Comparison of ENCODE assay signal across 8 mouse cellular contexts in the genomic region with DNA sequence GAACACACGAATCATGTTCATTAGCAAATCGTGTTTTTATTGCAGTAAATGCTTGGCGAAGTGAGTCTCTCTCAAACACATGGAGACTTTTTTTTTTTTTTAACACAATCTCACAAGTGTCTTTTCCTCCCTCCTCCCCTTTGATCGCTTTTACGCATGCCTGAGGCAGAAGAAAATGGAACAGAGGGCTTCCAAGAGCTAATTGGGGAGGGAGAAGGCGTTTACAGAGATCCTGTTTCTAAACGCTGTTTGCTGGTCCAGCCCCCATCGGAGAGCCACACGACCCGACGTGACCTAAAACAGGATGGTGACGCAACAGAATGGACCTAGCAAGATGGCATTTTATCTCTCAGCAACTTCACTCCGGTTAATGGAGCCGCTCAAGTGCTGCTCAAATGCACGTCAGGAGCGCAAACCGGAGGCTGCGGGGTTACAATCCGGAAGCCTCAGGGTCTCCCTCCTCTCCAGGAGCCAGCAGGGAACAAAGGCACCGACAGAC.
DNase-seq lines count a peak whose midpoint lies in the region; ATAC-seq and TF ChIP-seq lines count a peak whose summit lies in the region.

No protein-coding gene starts in this region.

- peak in 1 of 2 experiments; percentile 10; a peak in 1 of 4 replicates for TF ChIP-seq EP300 in MEL (IDR thresholded peaks at IDR 0.05; ENCODE audit: low read depth in 1 of 2, low read length in 2 of 2)

- peaks cover 2% of the 10 kb centered on the region; the same call in 1 of the 2 replicates for H3K79me2 ChIP-seq in MEL (ENCODE audit: control insufficient read depth, insufficient read depth, low read length, poor library complexity)

- peak; percentile 89 for DNase-seq in MEL (ENCODE audit: low read depth, low spot score)
- DNase-seq in hindbrain, embryonic 11.5 days (ENCODE audit: low spot score): peak; percentile 80
- peak; percentile 69 for DNase-seq in limb, embryonic 10.5 days (ENCODE audit: low spot score)
- DNase-seq in spleen, postnatal 10 days (ENCODE audit: low spot score in 2 of 2): peak; percentile 49 to 59
- DNase-seq in cerebellum, adult 2 months: no peak

- H3K9ac ChIP-seq in MEL (ENCODE audit: control insufficient read depth, low read depth, low read length, poor library complexity, severe bottlenecking): peak overlapping the region; percentile 91
- peak overlapping the region; percentile 51 for H3K9ac ChIP-seq in forebrain, embryonic 16.5 days (replicated peaks; ENCODE audit: low read depth, low read length)
- peak overlapping the region; percentile 52 for H3K9ac ChIP-seq in hindbrain, embryonic 11.5 days (ENCODE audit: low read depth, low read length)

- no peaks in the 10 kb centered on the region for H3K9me3 ChIP-seq in MEL (replicated peaks; ENCODE audit: insufficient read depth, low read length)
- no peaks in the 10 kb centered on the region for H3K9me3 ChIP-seq in forebrain, embryonic 16.5 days (ENCODE audit: control insufficient read depth, low read length)
- no peaks in the 10 kb centered on the region for H3K9me3 ChIP-seq in hindbrain, embryonic 11.5 days (ENCODE audit: control insufficient read depth, low read length)
- H3K9me3 ChIP-seq in limb, embryonic 10.5 days (replicated peaks): no peaks in the 10 kb centered on the region

- WGBS in forebrain, embryonic 16.5 days: 0% methylated on average over 20 of the region's 20 CpGs
- WGBS in hindbrain, embryonic 11.5 days: under 1% methylated on average over 20 of the region's 20 CpGs
- WGBS in limb, embryonic 10.5 days: 1% methylated on average over 20 of the region's 20 CpGs
- 7% methylated on average over 20 of the region's 20 CpGs for WGBS in cerebellum, adult 2 months

- TF ChIP-seq POLR2A in MEL (IDR thresholded peaks at IDR 0.05; ENCODE audit: control insufficient read depth in 1 of 2, insufficient read depth in 1 of 2, low read depth in 1 of 2, low read length in 2 of 2, poor library complexity in 1 of 2): peak; percentile 48 to 69; a peak in 3 of 4 replicates
- TF ChIP-seq POLR2A in bone marrow macrophage, adult 2 months (IDR thresholded peaks at IDR 0.05; ENCODE audit: borderline replicate concordance, low read depth, low read length): no peak
- no peak for TF ChIP-seq POLR2A in cerebellum, adult 2 months (IDR thresholded peaks at IDR 0.05; ENCODE audit: borderline replicate concordance, insufficient read depth, low read length)

- peak; percentile 38; the same call in 1 of the 2 replicates for ATAC-seq in forebrain, embryonic 16.5 days
- no peak for ATAC-seq in hindbrain, embryonic 11.5 days (ENCODE audit: low FRiP score)
- peak; percentile 61 for ATAC-seq in megakaryocyte-erythroid progenitor cell, adult 5-6 weeks (replicated peaks; ENCODE audit: low FRiP score, low TSS enrichment, poor library complexity, severe bottlenecking)

- H3K27me3 ChIP-seq in MEL (ENCODE audit: control insufficient read depth in 1 of 2, insufficient read depth in 2 of 2, low read length in 2 of 2): no peaks in the 10 kb centered on the region
- no peaks in the 10 kb centered on the region for H3K27me3 ChIP-seq in forebrain, embryonic 16.5 days (replicated peaks; ENCODE audit: control insufficient read depth, insufficient read depth, low read length)
- no peaks in the 10 kb centered on the region for H3K27me3 ChIP-seq in hindbrain, embryonic 11.5 days (ENCODE audit: control insufficient read depth, insufficient read depth, low read length)
- no peaks in the 10 kb centered on the region; the same call in 1 of the 2 replicates for H3K27me3 ChIP-seq in limb, embryonic 10.5 days (ENCODE audit: low read depth, poor library complexity, severe bottlenecking)
- H3K27me3 ChIP-seq in cerebellum, adult 2 months (ENCODE audit: control insufficient read depth, insufficient read depth, low read length): no peaks in the 10 kb centered on the region; the same call in 1 of the 2 replicates

- no peak for TF ChIP-seq CTCF in MEL (IDR thresholded peaks at IDR 0.05 in 2 of 3, conservative IDR thresholded peaks at IDR 0.05 in 1 of 3; ENCODE audit: control insufficient read depth in 1 of 3, insufficient read depth in 1 of 3, low read depth in 2 of 3, low read length in 3 of 3, poor library complexity in 1 of 3, severe bottlenecking in 1 of 3)
- no peak for TF ChIP-seq CTCF in bone marrow macrophage, adult 2 months (IDR thresholded peaks at IDR 0.05; ENCODE audit: low read depth, low read length)
- no peak for TF ChIP-seq CTCF in cerebellum, adult 2 months (IDR thresholded peaks at IDR 0.05; ENCODE audit: borderline replicate concordance, insufficient read depth, low read depth, low read length)

- peak overlapping the region; percentile 96 for H3K27ac ChIP-seq in MEL (ENCODE audit: control insufficient read depth, low read depth, low read length)
- peak overlapping the region; percentile 87 for H3K27ac ChIP-seq in bone marrow macrophage, adult 2 months (ENCODE audit: insufficient read depth, low read depth, low read length)
- peak overlapping the region; percentile 77 for H3K27ac ChIP-seq in forebrain, embryonic 16.5 days (ENCODE audit: low read length)
- H3K27ac ChIP-seq in hindbrain, embryonic 11.5 days (ENCODE audit: low read depth, low read length): peak overlapping the region; percentile 93
- peak overlapping the region; percentile 83 for H3K27ac ChIP-seq in limb, embryonic 10.5 days
- no peak overlapping the region for H3K27ac ChIP-seq in cerebellum, adult 2 months (ENCODE audit: insufficient read depth, low read length)

- peaks cover 0 to 5% of the 10 kb centered on the region in 2 experiments; a peak in 2 of 4 replicates for H3K36me3 ChIP-seq in MEL (ENCODE audit: control insufficient read depth in 1 of 2, insufficient read depth in 2 of 2, low read length in 2 of 2)
- no peaks in the 10 kb centered on the region for H3K36me3 ChIP-seq in forebrain, embryonic 16.5 days (ENCODE audit: control insufficient read depth, insufficient read depth)
- no peaks in the 10 kb centered on the region for H3K36me3 ChIP-seq in hindbrain, embryonic 11.5 days (ENCODE audit: control insufficient read depth, insufficient read depth, low read length)
- H3K36me3 ChIP-seq in limb, embryonic 10.5 days: no peaks in the 10 kb centered on the region

- H3K4me2 ChIP-seq in forebrain, embryonic 16.5 days (ENCODE audit: low read length): peak overlapping the region; percentile 63
- peak overlapping the region; percentile 42 for H3K4me2 ChIP-seq in hindbrain, embryonic 11.5 days (replicated peaks; ENCODE audit: low read depth, low read length)

- H3K4me3 ChIP-seq in MEL (ENCODE audit: control insufficient read depth in 1 of 2, insufficient read depth in 1 of 2, low read depth in 2 of 2, low read length in 2 of 2): peak overlapping the region; percentile 73 to 95
- H3K4me3 ChIP-seq in bone marrow macrophage, adult 2 months (ENCODE audit: insufficient read depth, low read length): peak overlapping the region; percentile 49
- H3K4me3 ChIP-seq in forebrain, embryonic 16.5 days (replicated peaks; ENCODE audit: low read length): peak overlapping the region; percentile 40
- peak overlapping the region; percentile 24 for H3K4me3 ChIP-seq in hindbrain, embryonic 11.5 days (ENCODE audit: low read depth, low read length)
- peak overlapping the region; percentile 52 for H3K4me3 ChIP-seq in limb, embryonic 10.5 days
- no peak overlapping the region for H3K4me3 ChIP-seq in cerebellum, adult 2 months (replicated peaks; ENCODE audit: insufficient read depth, low read depth, low read length)

- TF ChIP-seq RAD21 in MEL (IDR thresholded peaks at IDR 0.05; ENCODE audit: low read depth, low read length): no peak

- peaks cover 3 to 9% of the 10 kb centered on the region in 2 experiments; a peak in 3 of 4 replicates for H3K4me1 ChIP-seq in MEL (ENCODE audit: control insufficient read depth in 1 of 2, insufficient read depth in 2 of 2, low read length in 2 of 2)
- H3K4me1 ChIP-seq in bone marrow macrophage, adult 2 months (ENCODE audit: control insufficient read depth, insufficient read depth, low read length): peaks cover 52% of the 10 kb centered on the region
- H3K4me1 ChIP-seq in forebrain, embryonic 16.5 days (replicated peaks; ENCODE audit: control insufficient read depth, insufficient read depth, low read length): peaks cover 47% of the 10 kb centered on the region
- H3K4me1 ChIP-seq in hindbrain, embryonic 11.5 days (replicated peaks; ENCODE audit: control insufficient read depth, insufficient read depth, low read length): peaks cover 6% of the 10 kb centered on the region; the same call in 1 of the 2 replicates
- H3K4me1 ChIP-seq in limb, embryonic 10.5 days: peaks cover 60% of the 10 kb centered on the region
- peaks cover 2% of the 10 kb centered on the region; the same call in 1 of the 2 replicates for H3K4me1 ChIP-seq in cerebellum, adult 2 months (ENCODE audit: control insufficient read depth, insufficient read depth, low read length)

TF ChIP-seq in MEL, 35 proteins besides CTCF, POLR2A, EP300 and RAD21 (continues in another document):
- peak; percentile 59 for TF ChIP-seq NELFE (IDR thresholded peaks at IDR 0.05; ENCODE audit: low read depth, low read length)
- peak; percentile 80; the same call in 1 of the 2 replicates for TF ChIP-seq POLR2AphosphoS2 (IDR thresholded peaks at IDR 0.05; ENCODE audit: low read length)
- TF ChIP-seq TBP (IDR thresholded peaks at IDR 0.05; ENCODE audit: low read depth, low read length): peak; percentile 62
- peak; percentile 71 for TF ChIP-seq ZMIZ1 (IDR thresholded peaks at IDR 0.05; ENCODE audit: low read depth, low read length)
- TF ChIP-seq MAZ (IDR thresholded peaks at IDR 0.05; ENCODE audit: low read depth, low read length): peak; percentile 45
- peak; percentile 69; the same call in 1 of the 2 replicates for TF ChIP-seq SIN3A (IDR thresholded peaks at IDR 0.05; ENCODE audit: low read length)
- TF ChIP-seq MAX (IDR thresholded peaks at IDR 0.05; ENCODE audit: low read length): peak; percentile 53
- TF ChIP-seq RCOR1 (IDR thresholded peaks at IDR 0.05; ENCODE audit: low read depth, low read length): no peak
- peak; percentile 59 for TF ChIP-seq ETS1 (IDR thresholded peaks at IDR 0.05; ENCODE audit: low read depth, low read length)
- TF ChIP-seq UBTF (IDR thresholded peaks at IDR 0.05; ENCODE audit: borderline replicate concordance, insufficient read depth, low read depth, low read length): 0 out of 2 replicates have a peak, but pooled peaks have one; percentile 70
- no peak for TF ChIP-seq USF1 (IDR thresholded peaks at IDR 0.05; ENCODE audit: low read depth, low read length)
- no peak for TF ChIP-seq USF2 (IDR thresholded peaks at IDR 0.05; ENCODE audit: borderline replicate concordance in 1 of 2, insufficient read depth in 1 of 2, low read depth in 1 of 2, low read length in 2 of 2)
- TF ChIP-seq MYB (IDR thresholded peaks at IDR 0.05; ENCODE audit: low read depth, low read length): no peak
- peak; percentile 67 for TF ChIP-seq HCFC1 (IDR thresholded peaks at IDR 0.05; ENCODE audit: low read depth, low read length)
- no peak; the same call in 1 of the 2 replicates for TF ChIP-seq KAT2A (conservative IDR thresholded peaks at IDR 0.05; ENCODE audit: low read depth, low read length)
- TF ChIP-seq ZC3H11A (IDR thresholded peaks at IDR 0.05; ENCODE audit: low read depth, low read length): no peak
- peak; percentile 65 for TF ChIP-seq NRF1 (IDR thresholded peaks at IDR 0.05; ENCODE audit: insufficient read depth, low read depth, low read length, poor library complexity, severe bottlenecking)

Comparison
In these comparisons a context has a peak if more than half of its experiments do, and no peak if none do; other contexts are left out.
1. DNase-seq: peak in MEL (single experiment), hindbrain, embryonic 11.5 days (single experiment), limb, embryonic 10.5 days (single experiment) and spleen, postnatal 10 days (2 of 2); none in cerebellum, adult 2 months (0 of 2).
2. POLR2A ChIP-seq: peak in MEL (2 of 2); none in bone marrow macrophage, adult 2 months (single experiment) and cerebellum, adult 2 months (single experiment).
3. Peak in every context shown above with its lines, with median percentiles within 50 percentile points of each other: H3K9ac ChIP-seq.